Mouse (Mus musculus) hindbrain, embryonic 11.5 days (tissue): ENCODE measurements around the gene Lclat1. TPM values are rescaled to one million over a fixed set of nuclear protein-coding genes. Genes with fewer than 3 reads are reported as not detected.
A peak's percentile ranks its signal among the peaks of the same experiment; 100 is the strongest.

Experiments used
- ATAC-seq: fragments of 200-750 bp; cut with Nextera tagmentation; 2 replicates; pipeline ENCODE4 v1.8.0; 2017; ENCODE audit warnings: mild to moderate bottlenecking, moderate TSS enrichment, moderate library complexity; ENCODE audit not compliant: low FRiP score
- DNase-seq: peaks from one replicate; pipeline ENCODE4 v3.0.0-alpha.2; 2015; ENCODE audit warnings: low spot score
- H3K27ac ChIP-seq: fragments of 300-500 bp; sonication (generic); 2 replicates; pipeline ENCODE4 v1.5.1; 2014; ENCODE audit warnings: mild to moderate bottlenecking, low read depth, low read length
- H3K27me3 ChIP-seq: fragments of 300-500 bp; sonication (generic); 2 replicates; pipeline ENCODE4 v1.6.1; 2014; ENCODE audit warnings: mild to moderate bottlenecking, low read length, moderate library complexity, mixed read lengths; ENCODE audit not compliant: control insufficient read depth, insufficient read depth
- H3K36me3 ChIP-seq: fragments of 300-500 bp; sonication (generic); 2 replicates; pipeline ENCODE4 v1.6.1; 2014; ENCODE audit warnings: mild to moderate bottlenecking, low read length, moderate library complexity, mixed read lengths; ENCODE audit not compliant: control insufficient read depth, insufficient read depth
- H3K4me1 ChIP-seq: fragments of 300-500 bp; sonication (generic); replicated peaks from 2 replicates; pipeline ENCODE4 v1.6.1; 2014; ENCODE audit warnings: low read length, mixed read lengths; ENCODE audit not compliant: control insufficient read depth, insufficient read depth
- H3K4me2 ChIP-seq: fragments of 300-500 bp; sonication (generic); replicated peaks from 2 replicates; pipeline ENCODE4 v1.6.1; 2014; ENCODE audit warnings: mild to moderate bottlenecking, low read depth, low read length
- H3K4me3 ChIP-seq: fragments of 300-500 bp; sonication (generic); 2 replicates; pipeline ENCODE4 v1.5.1; 2014; ENCODE audit warnings: low read depth, low read length
- H3K9ac ChIP-seq: fragments of 300-500 bp; sonication (generic); 2 replicates; pipeline ENCODE4 v1.6.1; 2014; ENCODE audit warnings: low read depth, low read length
- H3K9me3 ChIP-seq: fragments of 300-500 bp; sonication (generic); 2 replicates; pipeline ENCODE4 v1.6.1; 2016; ENCODE audit warnings: low read length; ENCODE audit not compliant: control insufficient read depth
- WGBS: fragments of 180-500 bp; shearing (Covaris S2); extraction: QIAGEN DNeasy Blood & Tissue Kit; methylation state at CpG from one replicate; pipeline ENCODE4 v1.1.7; 2014; 5-methylcytosine and 5-hydroxymethylcytosine counted together
- polyA plus RNA-seq: library from polyadenylated mRNA; unstranded; fragments of >200 nt; fragmentation: Nextera tagmentation; extraction: Ambion mirVana; gene quantifications from 2 replicates; pipeline ENCODE4 v1.2.1, GENCODE M21; 2014

The Lclat1 gene
- polyA plus RNA-seq, 1 experiment from 2014 or later = 16.7 TPM

DNA sequence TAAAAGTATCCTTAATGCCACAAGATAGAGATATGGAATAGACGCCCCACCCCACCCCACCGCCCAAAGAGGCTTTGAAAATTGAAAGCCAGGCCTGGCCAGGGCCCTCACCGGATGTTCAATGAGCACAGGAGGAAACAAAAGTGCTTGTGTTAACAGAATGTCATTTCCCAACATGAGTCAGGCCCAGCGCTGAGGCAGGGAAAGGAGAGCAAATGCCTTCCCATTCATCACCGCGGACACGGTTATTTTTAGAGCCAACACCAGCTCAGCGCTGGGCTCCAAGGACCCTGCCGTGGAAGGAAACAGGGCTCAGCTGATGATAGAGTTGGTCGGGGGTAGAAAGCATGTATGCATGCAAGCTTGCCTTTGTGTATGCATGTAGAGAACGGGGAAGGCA, 40.4 kb upstream of the Lclat1 start:
- H3K27me3 ChIP-seq = no peaks in the 10 kb centered on the region
- H3K36me3 ChIP-seq = no peaks in the 10 kb centered on the region
- 34% methylated on average over 11 of the region's 11 CpGs for WGBS
- H3K9ac ChIP-seq = no peak overlapping the region
- no peaks in the 10 kb centered on the region for H3K9me3 ChIP-seq
- no peak overlapping the region for H3K27ac ChIP-seq
- DNase-seq (peak; percentile 28), ATAC-seq (peak; percentile 49; the same call in 1 of the 2 replicates)
- no peaks in the 10 kb centered on the region for H3K4me1 ChIP-seq
- H3K4me2 ChIP-seq = no peak overlapping the region
- no peak overlapping the region for H3K4me3 ChIP-seq

DNA sequence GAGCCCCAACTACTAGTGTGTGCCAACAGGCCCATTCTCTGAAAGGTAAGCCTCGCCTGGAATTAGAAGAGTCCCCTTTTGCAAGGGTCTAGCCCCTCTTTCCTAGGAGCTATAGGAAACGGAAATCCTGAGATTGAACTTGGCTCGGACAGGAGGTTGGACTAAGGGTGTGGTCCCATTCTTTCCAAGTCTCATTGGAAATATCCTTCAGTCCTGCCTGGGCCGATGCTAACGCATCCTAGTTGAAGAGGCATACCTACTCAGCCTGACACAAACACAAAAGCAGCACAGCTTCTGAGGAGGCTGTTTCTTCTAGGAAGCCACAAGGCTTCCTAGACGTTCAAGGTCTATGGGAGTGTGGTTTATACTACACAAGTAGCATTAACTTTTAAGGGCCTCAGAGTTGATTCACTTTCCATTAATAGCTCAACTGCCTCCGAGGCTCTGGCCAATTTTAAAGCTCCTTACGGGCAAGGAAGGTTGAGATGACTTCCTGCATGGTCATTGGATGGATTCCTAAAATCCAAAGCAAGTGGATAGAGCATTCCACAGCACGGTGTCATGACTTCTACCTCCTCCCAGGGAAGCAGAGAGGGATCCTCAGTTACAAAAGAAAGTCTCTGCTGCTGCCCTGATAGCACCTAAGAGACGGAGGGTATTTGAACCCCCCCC, 39.3 kb upstream of the Lclat1 start:
- H3K36me3 ChIP-seq = no peaks in the 10 kb centered on the region
- H3K4me2 ChIP-seq = no peak overlapping the region
- no peak overlapping the region for H3K9ac ChIP-seq
- ATAC-seq = no peak
- 83% methylated on average over 10 of the region's 10 CpGs for WGBS
- no peaks in the 10 kb centered on the region for H3K9me3 ChIP-seq
- no peaks in the 10 kb centered on the region for H3K4me1 ChIP-seq
- no peak overlapping the region for H3K4me3 ChIP-seq
- H3K27me3 ChIP-seq = no peaks in the 10 kb centered on the region
- no peak overlapping the region for H3K27ac ChIP-seq
- no peak for DNase-seq

DNA sequence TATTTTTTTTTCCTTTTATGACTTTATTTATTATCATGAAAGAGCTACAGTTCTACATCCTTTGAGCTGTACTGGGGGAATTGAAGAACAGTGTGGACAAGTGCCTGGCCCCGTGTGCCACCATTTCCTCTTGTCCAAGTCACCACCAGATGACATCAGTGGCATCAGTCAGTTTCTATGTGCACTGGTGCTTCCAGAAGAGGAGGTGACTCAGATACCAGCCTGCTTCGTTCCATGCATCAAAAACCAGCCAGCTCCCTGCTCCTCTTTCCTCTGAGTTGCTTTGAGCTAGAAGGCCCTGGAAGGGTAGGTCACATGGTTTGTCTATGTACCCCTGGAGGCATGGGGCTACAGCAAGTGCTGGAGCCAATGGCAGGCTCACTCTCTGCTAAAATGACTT, 37.3 kb upstream of the Lclat1 start:
- Histone ChIP-seq H3K27me3 (no peaks in the 10 kb centered on the region), H3K36me3 (no peaks in the 10 kb centered on the region), H3K9ac (no peak overlapping the region), H3K4me1 (no peaks in the 10 kb centered on the region), H3K9me3 (no peaks in the 10 kb centered on the region), H3K4me2 (no peak overlapping the region), H3K4me3 (no peak overlapping the region), H3K27ac (no peak overlapping the region)
- no peak for ATAC-seq
- DNase-seq = no peak
- WGBS = 89% methylated on average over 2 of the region's 2 CpGs

DNA sequence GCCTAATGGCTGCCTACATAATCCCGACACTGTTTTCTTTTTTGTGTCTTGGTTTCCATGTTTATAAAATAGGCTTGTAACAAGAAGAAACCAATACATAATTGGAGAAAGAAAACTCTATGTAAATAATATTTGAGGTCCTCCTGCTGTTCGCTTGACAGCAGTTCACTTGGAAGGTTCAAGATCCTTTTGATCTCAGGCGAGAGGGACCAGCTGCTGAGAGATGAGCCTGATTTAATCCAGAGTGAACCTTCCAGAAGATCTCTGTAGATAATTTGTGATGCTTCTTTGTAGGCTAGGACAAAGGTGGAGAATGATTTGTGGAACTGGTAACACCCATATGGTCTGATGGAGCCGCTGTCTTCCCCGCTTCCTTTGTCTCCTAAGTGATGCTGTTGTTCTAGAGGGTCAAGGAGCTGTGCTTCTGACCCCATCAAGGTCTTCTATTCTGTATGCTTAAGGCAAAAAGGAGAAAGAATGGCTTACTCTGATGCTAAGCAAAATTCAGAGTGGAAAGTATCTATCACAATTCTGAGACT, 36.0 kb upstream of the Lclat1 start:
- 62% methylated on average over 5 of the region's 5 CpGs for WGBS
- no peak for ATAC-seq
- H3K4me3 ChIP-seq = no peak overlapping the region

DNA sequence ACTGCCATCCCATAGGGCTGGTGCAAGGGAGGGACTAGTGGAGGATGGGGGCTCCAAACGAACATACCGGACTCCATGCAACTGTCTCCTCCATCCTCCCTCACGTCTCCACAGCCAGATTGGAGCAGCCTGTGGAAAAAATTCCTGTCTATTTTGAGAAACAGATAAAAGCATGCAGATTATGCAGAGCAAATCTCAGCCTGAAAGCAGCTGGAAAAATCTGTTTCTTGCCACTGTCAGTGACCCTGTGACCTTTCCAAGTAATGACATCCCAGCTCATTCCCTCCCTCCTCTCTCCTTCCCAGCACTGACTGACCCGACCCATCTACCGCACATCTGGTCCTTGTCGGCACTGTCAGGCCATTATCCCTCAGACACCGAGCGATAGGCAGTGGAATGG, 35.5 kb upstream of the Lclat1 start:
- H3K36me3 ChIP-seq = no peaks in the 10 kb centered on the region
- H3K27ac ChIP-seq = no peak overlapping the region
- no peak overlapping the region for H3K4me3 ChIP-seq
- WGBS = 45% methylated on average over 8 of the region's 8 CpGs
- no peak overlapping the region for H3K9ac ChIP-seq
- no peaks in the 10 kb centered on the region for H3K4me1 ChIP-seq
- no peaks in the 10 kb centered on the region for H3K9me3 ChIP-seq
- peak; percentile 40; the same call in 1 of the 2 replicates for ATAC-seq
- no peak for DNase-seq
- H3K27me3 ChIP-seq = no peaks in the 10 kb centered on the region
- H3K4me2 ChIP-seq = no peak overlapping the region

More for the DNA sequence above, 36.0 kb upstream of the Lclat1 start:
- Histone ChIP-seq H3K36me3 (no peaks in the 10 kb centered on the region), H3K9ac (no peak overlapping the region), H3K27me3 (no peaks in the 10 kb centered on the region), H3K4me1 (no peaks in the 10 kb centered on the region), H3K27ac (no peak overlapping the region), H3K9me3 (no peaks in the 10 kb centered on the region), H3K4me2 (no peak overlapping the region)
- DNase-seq = no peak

- no peaks in the 10 kb centered on the region for H3K4me1 ChIP-seq
- H3K4me3 ChIP-seq = no peak overlapping the region
- H3K4me2 ChIP-seq = no peak overlapping the region
- DNase-seq (no peak), ATAC-seq (no peak)
- no peaks in the 10 kb centered on the region for H3K9me3 ChIP-seq
- H3K9ac ChIP-seq = no peak overlapping the region
- 92% methylated on average over 3 of the region's 3 CpGs for WGBS
- H3K27ac ChIP-seq = no peak overlapping the region
- H3K27me3 ChIP-seq = no peaks in the 10 kb centered on the region
- H3K36me3 ChIP-seq = no peaks in the 10 kb centered on the region
These were observed 33.2 kb upstream of the Lclat1 start for GRCm38 (mm10) chr17:73074631-73075030.

DNA sequence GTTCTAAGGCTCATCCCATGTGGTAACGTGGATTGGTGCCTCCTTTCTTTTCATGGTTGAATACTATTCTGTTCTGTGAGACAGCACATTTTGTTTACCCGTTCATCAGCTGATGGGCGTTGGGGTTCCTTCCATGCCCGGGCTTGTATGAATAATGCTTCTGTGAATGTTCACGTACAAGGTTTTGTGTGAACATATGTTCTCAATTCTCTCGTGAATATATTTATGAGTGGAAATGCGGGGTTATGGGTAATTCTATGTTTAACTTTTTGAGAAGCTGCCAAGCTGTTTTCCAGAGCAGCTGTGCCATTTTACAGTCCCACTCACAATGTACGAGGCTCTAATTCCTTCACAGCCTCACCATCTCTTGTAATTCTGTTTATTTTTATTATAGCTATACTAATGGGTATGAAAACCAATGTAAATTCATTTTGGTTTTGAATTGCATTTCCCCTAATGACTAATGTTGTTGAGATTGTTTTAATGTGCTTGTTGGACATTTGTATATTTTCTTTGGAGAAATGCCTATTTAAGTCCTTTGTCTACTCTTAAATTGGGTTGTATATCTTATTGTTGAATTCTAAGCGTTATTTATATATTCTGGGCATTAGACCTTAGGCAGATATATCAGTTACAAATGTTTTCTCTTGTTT, 32.4 kb upstream of the Lclat1 start:
- Histone ChIP-seq H3K4me1 (no peaks in the 10 kb centered on the region), H3K9ac (no peak overlapping the region), H3K9me3 (no peaks in the 10 kb centered on the region), H3K4me3 (no peak overlapping the region), H3K4me2 (no peak overlapping the region), H3K27ac (no peak overlapping the region), H3K36me3 (no peaks in the 10 kb centered on the region), H3K27me3 (no peaks in the 10 kb centered on the region)
- no peak for ATAC-seq
- 81% methylated on average over 9 of the region's 9 CpGs for WGBS
- no peak for DNase-seq

DNA sequence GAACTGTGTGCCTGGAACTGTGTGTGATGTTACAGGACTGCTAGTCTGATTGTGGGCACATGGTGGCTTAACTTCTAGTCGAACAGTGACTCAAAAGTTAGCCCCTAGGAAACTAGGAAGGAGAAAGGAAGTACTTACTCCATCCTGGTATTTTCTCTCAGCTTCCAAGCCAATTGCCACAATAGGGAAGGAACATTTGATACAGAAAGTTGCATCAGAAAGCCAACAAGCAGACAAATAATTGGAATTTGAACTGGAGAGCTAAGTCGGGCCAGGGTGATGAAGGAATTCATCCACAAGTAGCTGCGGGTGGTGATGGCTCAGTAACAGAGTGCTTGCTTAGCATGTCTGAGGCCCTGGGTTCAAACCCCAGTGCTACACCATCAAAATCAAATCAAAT, 30.1 kb upstream of the Lclat1 start:
- ATAC-seq (no peak), DNase-seq (no peak)
- no peak overlapping the region for H3K4me3 ChIP-seq
- H3K27me3 ChIP-seq = no peaks in the 10 kb centered on the region
- no peaks in the 10 kb centered on the region for H3K4me1 ChIP-seq
- no peak overlapping the region for H3K27ac ChIP-seq
- no peak overlapping the region for H3K4me2 ChIP-seq
- H3K9ac ChIP-seq = no peak overlapping the region
- 87% methylated on average over 3 of the region's 3 CpGs for WGBS
- no peaks in the 10 kb centered on the region for H3K9me3 ChIP-seq
- no peaks in the 10 kb centered on the region for H3K36me3 ChIP-seq
